Mouse (Mus musculus): Measurements from ENCODE around the gene Gm7954.
"Not testable (repeated sequence)": the region's sequence is repeated elsewhere in the genome, so short reads cannot be mapped to it uniquely, and the experiment has no call there.

Gene Gm7954

DNA sequence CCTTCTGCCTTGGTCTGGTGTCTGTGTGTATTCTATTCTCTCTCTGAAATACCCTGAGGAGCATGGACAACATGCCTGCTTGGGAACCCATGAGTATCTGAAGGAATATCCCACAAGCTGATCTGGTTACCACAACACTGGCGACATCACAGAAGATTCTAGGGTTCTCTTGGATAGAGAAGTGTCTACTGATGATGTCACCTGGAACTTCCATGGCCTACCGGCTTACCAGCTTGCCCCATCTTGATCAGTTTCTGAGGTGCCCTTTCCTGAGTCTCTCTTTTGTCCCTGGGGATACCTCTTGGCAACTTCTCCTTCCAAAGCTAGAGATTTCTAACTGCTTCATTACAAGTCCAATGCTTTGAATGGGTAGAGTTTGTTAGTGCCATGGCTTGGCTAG, at the start of gene Gm7954:
TSS of gene Gm7954 (minus strand) at position 101 of the 400 bp plus-strand sequence.
- not testable (repeated sequence) for DNase-seq (ENCODE audit: low spot score in 2 of 2)

DNA sequence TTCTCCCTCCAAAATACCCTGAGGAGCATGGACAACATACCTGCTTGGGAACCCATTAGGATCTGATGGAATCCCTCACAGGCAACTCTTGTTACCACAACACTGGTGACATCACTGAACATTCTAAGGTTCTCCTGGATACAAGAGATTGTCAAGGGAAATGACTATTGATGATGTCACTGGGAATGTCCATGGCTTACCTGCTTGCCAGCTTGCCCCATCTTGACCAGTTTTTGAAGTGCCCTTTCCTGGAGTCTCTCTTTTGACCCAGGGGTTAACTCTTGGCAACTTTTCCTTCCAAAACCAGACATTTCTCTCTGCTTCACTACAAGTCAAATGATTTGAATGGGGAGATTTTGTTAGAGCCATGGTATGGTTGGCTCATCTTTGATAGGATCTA, 36.1 kb upstream of the Gm7954 start, which contains the start of gene Gm3486:
TSS of gene Gm3486 (minus strand) at position 101 of the 400 bp plus-strand sequence.
- DNase-seq (ENCODE audit: low spot score in 2 of 2): not testable (repeated sequence)

- DNase-seq (ENCODE audit: low spot score in 2 of 2): not testable (repeated sequence)
Measured at GRCm38 (mm10) chr14:41425393-41426075, 27.8 kb downstream of the Gm7954 start.

GRCm38 (mm10) chr14:41424694-41425093, 28.6 kb downstream of the Gm7954 start:
- not testable (repeated sequence) for DNase-seq (ENCODE audit: low spot score in 2 of 2)

- not testable (repeated sequence) for DNase-seq (ENCODE audit: low spot score in 2 of 2)
Measured at GRCm38 (mm10) chr14:41408181-41408580, 45.1 kb downstream of the Gm7954 start, which contains the start of gene Gm6482. Gene Gm6482 (minus strand): TSS chr14:41408281.
